Mouse (Mus musculus) liver, postnatal 0 days (tissue): ENCODE measurements around the gene Spp2. TPM values are rescaled to one million over a fixed set of nuclear protein-coding genes. Genes with fewer than 3 reads are reported as not detected.
A peak's percentile ranks its signal among the peaks of the same experiment; 100 is the strongest.

ENCODE experiments used
- ATAC-seq: fragments of 200-750 bp; cut with Nextera tagmentation; 2 replicates; pipeline ENCODE4 v1.8.0; 2017; ENCODE audit warnings: mild to moderate bottlenecking, moderate library complexity
- DNase-seq: peaks from one replicate; pipeline ENCODE4 v3.0.0-alpha.2; 2016
- H3K27ac ChIP-seq: fragments of 300-500 bp; sonication (generic); 2 replicates; pipeline ENCODE4 v1.5.1; 2014; ENCODE audit warnings: antibody characterized with exemption, moderate library complexity, mild to moderate bottlenecking, low read depth
- H3K27me3 ChIP-seq: fragments of 300-500 bp; sonication (generic); 2 replicates; pipeline ENCODE4 v1.6.1; 2014; ENCODE audit warnings: low read length, control low read depth, mixed read lengths; ENCODE audit not compliant: insufficient read depth
- H3K36me3 ChIP-seq: fragments of 300-500 bp; sonication (generic); replicated peaks from 2 replicates; pipeline ENCODE4 v1.6.1; 2014; ENCODE audit warnings: mild to moderate bottlenecking, control low read depth, low read length, moderate library complexity, mixed read lengths; ENCODE audit not compliant: insufficient read depth
- H3K4me1 ChIP-seq: fragments of 300-500 bp; sonication (generic); 2 replicates; pipeline ENCODE4 v1.6.1; 2014; ENCODE audit warnings: antibody characterized with exemption, mild to moderate bottlenecking, control low read depth; ENCODE audit not compliant: insufficient read depth
- H3K4me2 ChIP-seq: fragments of 300-500 bp; sonication (generic); 2 replicates; pipeline ENCODE4 v1.6.1; 2014; ENCODE audit warnings: low read depth, mild to moderate bottlenecking, low read length, moderate library complexity, mixed read lengths
- H3K4me3 ChIP-seq: fragments of 300-500 bp; sonication (generic); 2 replicates; pipeline ENCODE4 v1.5.1; 2014; ENCODE audit warnings: low read depth, low read length
- H3K9ac ChIP-seq: fragments of 300-500 bp; sonication (generic); replicated peaks from 2 replicates; pipeline ENCODE4 v1.6.1; 2014; ENCODE audit warnings: mild to moderate bottlenecking, moderate library complexity
- H3K9me3 ChIP-seq: fragments of 300-500 bp; sonication (generic); 2 replicates; pipeline ENCODE4 v1.6.1; 2016; ENCODE audit warnings: mild to moderate bottlenecking, control low read depth, low read length, mixed read lengths
- CTCF ChIP-seq: sonication (generic); IDR thresholded peaks from 2 replicates; pipeline ENCODE4 v1.5.1; 2016; ENCODE audit warnings: antibody characterized with exemption, low read depth
- EP300 ChIP-seq: IDR thresholded peaks from 2 replicates; pipeline ENCODE4 v1.6.1; 2016; ENCODE audit warnings: antibody characterized with exemption, low read depth, mild to moderate bottlenecking
- WGBS: fragments of 180-500 bp; shearing (Covaris S2); extraction: QIAGEN DNeasy Blood & Tissue Kit; methylation state at CpG from one replicate; pipeline ENCODE4 v1.1.7; 2014; ENCODE audit not compliant: insufficient replicate concordance; 5-methylcytosine and 5-hydroxymethylcytosine counted together
- polyA plus RNA-seq: library from polyadenylated mRNA; unstranded; fragments of >200 nt; fragmentation: Nextera tagmentation; extraction: Ambion mirVana; gene quantifications from 2 replicates; pipeline ENCODE4 v1.2.1, GENCODE M21; 2015

The Spp2 gene
- polyA plus RNA-seq: 738 and 756 TPM in 2 replicates

DNA sequence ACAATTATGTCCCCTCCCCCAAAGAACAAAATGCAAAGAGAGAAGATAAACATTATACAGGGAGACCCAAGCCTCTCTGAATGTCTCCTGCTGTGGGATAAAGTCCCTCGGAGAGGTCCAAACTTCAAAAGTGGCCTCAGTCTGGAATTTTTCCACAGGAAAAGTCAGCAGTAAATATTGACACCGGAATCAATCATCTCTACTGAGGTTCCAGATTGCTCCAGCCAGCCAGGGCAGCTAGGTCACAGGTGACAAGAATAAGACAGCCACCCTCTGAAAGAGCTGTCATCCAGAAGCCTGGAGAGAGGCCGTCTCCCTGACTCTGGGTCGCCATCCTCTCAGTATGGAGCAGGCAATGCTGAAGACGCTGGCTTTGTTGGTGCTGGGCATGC lies at the start of gene Spp2:
Gene Spp2 (plus strand): TSS at position 155 of the 392 bp plus-strand sequence.
- Histone ChIP-seq H3K27ac (peak within 1 kb of the TSS; percentile 92), H3K36me3 (0 out of 2 replicates have a peak, but pooled peaks cover 5% of the 10 kb centered on the region), H3K4me3 (peak within 1 kb of the TSS; percentile 39), H3K9me3 (no peaks in the 10 kb centered on the region), H3K4me1 (peaks cover 11% of the 10 kb centered on the region), H3K4me2 (peak within 1 kb of the TSS; percentile 64), H3K27me3 (no peaks in the 10 kb centered on the region), H3K9ac (peak within 1 kb of the TSS; percentile 49)
- TF ChIP-seq EP300 (0 out of 2 replicates have a peak, but pooled peaks have one; percentile 12), CTCF (no peak)
- 55% methylated on average over 5 of the region's 5 CpGs for WGBS
- ATAC-seq: peak; percentile 89
- peak; percentile 41 for DNase-seq

DNA sequence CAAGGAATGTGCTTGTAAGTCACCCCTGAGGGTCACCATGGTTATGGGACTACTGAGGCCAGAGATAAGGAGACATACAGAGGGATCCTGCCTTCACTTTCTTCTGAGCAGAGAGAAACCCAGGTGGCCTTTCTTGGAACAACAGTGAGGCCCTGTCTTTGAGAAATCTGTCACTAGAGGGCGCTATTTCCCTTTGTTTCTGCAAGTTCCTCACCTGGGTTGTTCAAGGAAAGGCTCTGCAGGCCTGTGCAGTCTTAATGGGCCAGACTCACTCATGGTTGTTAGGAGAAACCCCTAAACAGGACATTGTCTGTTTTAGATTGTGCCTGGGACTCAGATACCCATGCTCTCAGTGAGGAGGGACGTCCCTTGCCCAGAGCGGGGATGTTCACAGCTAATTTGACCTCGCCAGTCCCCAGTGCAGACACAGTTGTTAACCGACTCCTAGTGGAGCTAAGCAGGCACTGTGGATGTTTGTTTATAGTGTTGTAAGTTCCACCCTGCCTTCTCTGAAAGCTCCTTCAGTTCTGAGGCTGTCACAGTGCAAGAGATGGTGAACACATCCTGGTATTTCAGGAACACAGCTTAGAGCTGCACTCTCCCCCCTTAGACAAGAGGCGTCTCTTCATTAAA lies 49.2 kb upstream of the Spp2 start:
- TF ChIP-seq CTCF: peak; percentile 77
- no peak for TF ChIP-seq EP300
- Histone ChIP-seq H3K4me3 (no peak overlapping the region), H3K27ac (no peak overlapping the region), H3K9me3 (no peaks in the 10 kb centered on the region), H3K9ac (no peak overlapping the region), H3K4me1 (no peaks in the 10 kb centered on the region), H3K4me2 (no peak overlapping the region), H3K27me3 (no peaks in the 10 kb centered on the region), H3K36me3 (no peaks in the 10 kb centered on the region)
- peak; percentile 41; the same call in 1 of the 2 replicates for ATAC-seq
- WGBS: 72% methylated on average over 6 of the region's 6 CpGs
- DNase-seq: peak; percentile 50

DNA sequence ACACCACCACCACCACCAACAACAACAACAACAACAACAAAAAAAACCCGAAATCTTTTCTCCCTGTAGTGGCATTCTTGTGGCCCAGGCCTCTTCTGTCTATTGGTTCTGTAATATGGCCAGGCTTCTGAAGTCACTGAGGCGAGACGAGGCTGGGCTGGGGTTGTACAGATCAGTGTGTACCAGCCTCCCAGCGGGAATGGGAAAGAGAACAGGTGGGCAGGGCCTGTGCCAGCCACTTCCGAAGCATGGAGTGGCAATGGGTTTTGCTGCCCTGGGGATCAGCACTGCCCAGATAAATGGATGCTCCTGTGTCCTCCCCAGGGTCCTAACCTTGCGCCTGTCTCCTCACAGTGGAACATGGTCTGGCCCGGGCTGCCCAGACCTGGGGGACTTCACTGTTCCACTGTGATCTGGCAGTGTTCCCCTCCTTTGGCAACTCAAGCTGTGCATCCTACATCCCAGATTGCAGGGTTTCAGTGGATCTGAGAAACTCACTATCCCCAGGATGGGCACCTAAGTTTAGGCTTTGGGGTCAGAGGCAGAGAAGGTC lies 48.6 kb upstream of the Spp2 start:
- no peaks in the 10 kb centered on the region for H3K27me3 ChIP-seq
- H3K36me3 ChIP-seq: no peaks in the 10 kb centered on the region
- no peak overlapping the region for H3K9ac ChIP-seq
- DNase-seq (no peak), ATAC-seq (no peak)
- 78% methylated on average over 7 of the region's 7 CpGs for WGBS
- H3K4me2 ChIP-seq: no peak overlapping the region
- H3K4me1 ChIP-seq: no peaks in the 10 kb centered on the region
- no peak overlapping the region for H3K4me3 ChIP-seq
- H3K27ac ChIP-seq: no peak overlapping the region
- no peak for TF ChIP-seq CTCF
- no peak for TF ChIP-seq EP300
- no peaks in the 10 kb centered on the region for H3K9me3 ChIP-seq

DNA sequence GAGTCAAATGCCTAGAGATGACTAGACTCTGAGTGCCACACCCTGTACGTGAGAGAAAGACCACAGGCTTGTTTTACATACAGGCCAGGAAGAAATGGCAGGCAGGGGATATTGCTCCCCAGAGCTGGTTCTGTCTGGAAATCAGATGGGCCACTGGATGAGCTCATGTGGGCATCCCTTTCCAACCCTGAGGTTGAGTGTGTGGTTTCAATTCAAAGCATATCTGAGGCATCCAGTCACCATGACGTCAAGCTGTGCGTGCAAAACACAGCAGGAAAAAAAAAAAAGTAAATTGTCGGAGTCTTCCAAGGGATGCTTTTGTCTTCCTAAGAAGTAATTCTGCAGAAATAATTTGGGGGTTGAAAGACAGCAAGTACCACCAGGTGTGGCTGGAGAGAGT lies 45.7 kb upstream of the Spp2 start:
- TF ChIP-seq EP300 (no peak), CTCF (no peak)
- Histone ChIP-seq H3K9ac (no peak overlapping the region), H3K4me2 (no peak overlapping the region), H3K9me3 (no peaks in the 10 kb centered on the region), H3K27ac (no peak overlapping the region), H3K4me3 (no peak overlapping the region), H3K36me3 (no peaks in the 10 kb centered on the region), H3K4me1 (no peaks in the 10 kb centered on the region), H3K27me3 (no peaks in the 10 kb centered on the region)
- ATAC-seq (no peak), DNase-seq (no peak)
- WGBS: 74% methylated on average over 4 of the region's 4 CpGs

DNA sequence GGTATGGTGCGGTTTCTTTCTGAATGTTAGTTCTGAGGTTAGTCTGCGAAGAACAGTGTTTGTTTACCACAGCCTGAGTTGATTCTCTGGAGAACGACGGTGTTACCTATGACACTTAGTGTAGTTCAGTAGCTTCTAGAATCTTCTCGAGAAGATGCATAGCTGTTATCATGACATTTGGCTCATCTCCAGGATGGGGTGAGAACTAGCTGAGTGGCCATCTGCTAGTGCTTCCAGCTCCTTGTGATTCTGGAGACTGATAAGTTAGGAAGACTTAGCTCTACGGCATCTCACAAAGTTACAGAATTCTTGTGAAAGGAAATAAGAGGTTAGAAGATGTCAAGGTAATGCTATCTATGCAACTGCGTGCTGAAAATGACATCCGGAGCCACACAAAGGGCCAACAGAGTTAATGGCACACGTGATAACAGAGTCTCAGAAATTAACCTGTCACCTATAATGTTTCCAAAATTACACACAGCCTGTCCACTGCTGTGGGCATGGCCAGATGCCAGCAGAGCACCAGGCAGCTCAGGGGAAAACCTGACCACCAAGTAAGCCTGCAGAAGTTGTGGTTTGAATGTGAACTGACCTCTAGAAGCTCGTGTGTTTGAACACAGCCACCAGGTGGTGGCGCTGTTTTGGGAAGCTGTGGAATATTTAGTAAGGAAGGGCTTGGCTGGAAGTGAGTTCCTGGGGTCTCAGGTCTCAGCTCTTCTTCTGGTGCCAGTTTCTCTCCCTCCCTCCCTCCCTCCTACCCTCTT lies 39.7 kb upstream of the Spp2 start:
- 70% methylated on average over 11 of the region's 11 CpGs for WGBS
- Histone ChIP-seq H3K4me1 (no peaks in the 10 kb centered on the region), H3K27ac (no peak overlapping the region), H3K27me3 (no peaks in the 10 kb centered on the region), H3K4me2 (no peak overlapping the region), H3K9ac (no peak overlapping the region), H3K4me3 (no peak overlapping the region), H3K36me3 (no peaks in the 10 kb centered on the region), H3K9me3 (peaks cover 4% of the 10 kb centered on the region; the same call in 1 of the 2 replicates)
- no peak for TF ChIP-seq EP300
- TF ChIP-seq CTCF: 0 out of 2 replicates have a peak, but pooled peaks have one; percentile 20
- ATAC-seq: no peak
- DNase-seq: no peak

DNA sequence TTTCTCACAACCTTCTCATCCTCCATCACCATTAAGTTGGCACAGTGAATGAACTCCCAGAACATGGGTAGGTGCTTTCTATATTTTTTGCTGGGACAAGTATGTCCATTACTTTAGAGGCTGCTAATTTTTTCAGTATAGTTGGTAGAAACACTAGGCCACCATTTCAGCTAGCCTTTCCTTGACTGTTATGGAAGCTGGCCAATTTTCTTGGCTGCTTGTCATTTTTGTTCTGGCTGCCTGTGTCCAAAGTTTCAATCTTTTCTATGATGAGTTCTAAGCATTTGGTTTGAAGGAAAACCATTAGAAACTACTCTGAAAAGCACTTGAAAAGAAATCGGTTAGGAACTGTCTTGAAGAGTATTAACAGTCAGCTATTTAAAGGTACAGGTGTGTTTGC lies 28.3 kb upstream of the Spp2 start:
- Histone ChIP-seq H3K27me3 (no peaks in the 10 kb centered on the region), H3K27ac (no peak overlapping the region), H3K4me3 (no peak overlapping the region), H3K36me3 (no peaks in the 10 kb centered on the region), H3K4me1 (no peaks in the 10 kb centered on the region), H3K4me2 (no peak overlapping the region), H3K9ac (no peak overlapping the region), H3K9me3 (no peaks in the 10 kb centered on the region; the same call in 1 of the 2 replicates)
- WGBS: 82% methylated on average over 1 of the region's 1 CpGs
- no peak for TF ChIP-seq CTCF
- no peak for TF ChIP-seq EP300
- DNase-seq (no peak), ATAC-seq (no peak)
